Mouse (Mus musculus): ENCODE measurements around the gene Map1b. TPM values are rescaled to one million over a fixed set of nuclear protein-coding genes. Genes with fewer than 3 reads are reported as not detected.

Map1b gene
- polyA plus RNA-seq (2016; fragmentation: Nextera tagmentation; extraction: Ambion mirVana): 403 and 460 TPM in 2 replicates

GRCm38 (mm10) chr13:99516448-99516881, at the start of gene Map1b:
Map1b (minus strand) TSS chr13:99516540.
- DNase-seq (ENCODE audit: extremely low spot score, low spot score): peak; percentile 86
- Histone ChIP-seq H3K9me3 (no peaks in the 10 kb centered on the region), H3K4me1 (peaks cover 52% of the 10 kb centered on the region), H3K27me3 (ENCODE audit: poor library complexity, severe bottlenecking) (no peaks in the 10 kb centered on the region), H3K36me3 (replicated peaks) (no peaks in the 10 kb centered on the region), H3K4me3 (peak within 1 kb of the TSS; percentile 91), H3K27ac (peak within 1 kb of the TSS; percentile 94)
- under 1% methylated on average over 28 of the region's 32 CpGs for WGBS

GRCm38 (mm10) chr13:99564346-99564745, 48.0 kb upstream of the Map1b start:
- no peak overlapping the region for H3K4me3 ChIP-seq
- no peaks in the 10 kb centered on the region; the same call in 1 of the 2 replicates for H3K27me3 ChIP-seq (ENCODE audit: poor library complexity, severe bottlenecking)
- DNase-seq (ENCODE audit: extremely low spot score, low spot score): no peak
- no peaks in the 10 kb centered on the region for H3K36me3 ChIP-seq (replicated peaks)
- no peak overlapping the region for H3K27ac ChIP-seq
- WGBS: 37% methylated on average over 3 of the region's 3 CpGs
- no peaks in the 10 kb centered on the region for H3K9me3 ChIP-seq
- peaks cover 34% of the 10 kb centered on the region for H3K4me1 ChIP-seq

GRCm38 (mm10) chr13:99563021-99563420, 46.7 kb upstream of the Map1b start:
- H3K36me3 ChIP-seq (replicated peaks): no peaks in the 10 kb centered on the region
- H3K4me3 ChIP-seq: no peak overlapping the region
- no peak for DNase-seq (ENCODE audit: extremely low spot score, low spot score)
- peaks cover 40% of the 10 kb centered on the region for H3K4me1 ChIP-seq
- peak overlapping the region; percentile 9; the same call in 1 of the 2 replicates for H3K27ac ChIP-seq
- H3K27me3 ChIP-seq (ENCODE audit: poor library complexity, severe bottlenecking): no peaks in the 10 kb centered on the region; the same call in 1 of the 2 replicates
- H3K9me3 ChIP-seq: no peaks in the 10 kb centered on the region
- WGBS: 75% methylated on average over 3 of the region's 3 CpGs

GRCm38 (mm10) chr13:99561843-99562550, 45.7 kb upstream of the Map1b start:
- DNase-seq (ENCODE audit: extremely low spot score, low spot score): peak; percentile 65
- Histone ChIP-seq H3K4me3 (no peak overlapping the region), H3K27ac (peak overlapping the region; percentile 72), H3K36me3 (replicated peaks) (no peaks in the 10 kb centered on the region), H3K27me3 (ENCODE audit: poor library complexity, severe bottlenecking) (no peaks in the 10 kb centered on the region; the same call in 1 of the 2 replicates), H3K9me3 (no peaks in the 10 kb centered on the region), H3K4me1 (peaks cover 42% of the 10 kb centered on the region)
- WGBS: 33% methylated on average over 10 of the region's 10 CpGs

- H3K4me3 ChIP-seq: no peak overlapping the region
- DNase-seq (ENCODE audit: extremely low spot score, low spot score): no peak
- no peaks in the 10 kb centered on the region for H3K36me3 ChIP-seq (replicated peaks)
- H3K27ac ChIP-seq: peak overlapping the region; percentile 72
- 37% methylated on average over 12 of the region's 13 CpGs for WGBS
- H3K27me3 ChIP-seq (ENCODE audit: poor library complexity, severe bottlenecking): no peaks in the 10 kb centered on the region; the same call in 1 of the 2 replicates
- no peaks in the 10 kb centered on the region for H3K9me3 ChIP-seq
- H3K4me1 ChIP-seq: peaks cover 42% of the 10 kb centered on the region
Observed at GRCm38 (mm10) chr13:99560674-99561639, 44.6 kb upstream of the Map1b start.

GRCm38 (mm10) chr13:99558216-99558906, 42.0 kb upstream of the Map1b start:
- Histone ChIP-seq H3K27me3 (ENCODE audit: poor library complexity, severe bottlenecking) (no peaks in the 10 kb centered on the region; the same call in 1 of the 2 replicates), H3K4me3 (no peak overlapping the region), H3K36me3 (replicated peaks) (no peaks in the 10 kb centered on the region), H3K27ac (peak overlapping the region; percentile 4; the same call in 1 of the 2 replicates), H3K9me3 (no peaks in the 10 kb centered on the region), H3K4me1 (peaks cover 50% of the 10 kb centered on the region)
- no peak for DNase-seq (ENCODE audit: extremely low spot score, low spot score)
- 76% methylated on average over 12 of the region's 12 CpGs for WGBS

GRCm38 (mm10) chr13:99557813-99558212, 41.5 kb upstream of the Map1b start:
- 71% methylated on average over 15 of the region's 15 CpGs for WGBS
- no peak for DNase-seq (ENCODE audit: extremely low spot score, low spot score)
- no peak overlapping the region for H3K4me3 ChIP-seq
- H3K36me3 ChIP-seq (replicated peaks): no peaks in the 10 kb centered on the region
- no peaks in the 10 kb centered on the region; the same call in 1 of the 2 replicates for H3K27me3 ChIP-seq (ENCODE audit: poor library complexity, severe bottlenecking)
- peaks cover 47% of the 10 kb centered on the region for H3K4me1 ChIP-seq
- H3K9me3 ChIP-seq: no peaks in the 10 kb centered on the region
- no peak overlapping the region for H3K27ac ChIP-seq

GRCm38 (mm10) chr13:99557331-99557730, 41.0 kb upstream of the Map1b start:
- no peak overlapping the region for H3K4me3 ChIP-seq
- H3K27ac ChIP-seq: no peak overlapping the region
- no peaks in the 10 kb centered on the region for H3K36me3 ChIP-seq (replicated peaks)
- peaks cover 42% of the 10 kb centered on the region for H3K4me1 ChIP-seq
- 91% methylated on average over 5 of the region's 5 CpGs for WGBS
- no peaks in the 10 kb centered on the region; the same call in 1 of the 2 replicates for H3K27me3 ChIP-seq (ENCODE audit: poor library complexity, severe bottlenecking)
- DNase-seq (ENCODE audit: extremely low spot score, low spot score): no peak
- no peaks in the 10 kb centered on the region for H3K9me3 ChIP-seq

GRCm38 (mm10) chr13:99554960-99555359, 38.6 kb upstream of the Map1b start:
- Histone ChIP-seq H3K4me3 (no peak overlapping the region), H3K4me1 (peaks cover 32% of the 10 kb centered on the region), H3K27me3 (ENCODE audit: poor library complexity, severe bottlenecking) (no peaks in the 10 kb centered on the region; the same call in 1 of the 2 replicates), H3K9me3 (no peaks in the 10 kb centered on the region), H3K36me3 (replicated peaks) (no peaks in the 10 kb centered on the region), H3K27ac (no peak overlapping the region)
- WGBS: 87% methylated on average over 8 of the region's 8 CpGs
- no peak for DNase-seq (ENCODE audit: extremely low spot score, low spot score)

- Histone ChIP-seq H3K4me3 (no peak overlapping the region), H3K27me3 (ENCODE audit: poor library complexity, severe bottlenecking) (no peaks in the 10 kb centered on the region; the same call in 1 of the 2 replicates), H3K27ac (no peak overlapping the region), H3K4me1 (peaks cover 34% of the 10 kb centered on the region), H3K9me3 (no peaks in the 10 kb centered on the region), H3K36me3 (replicated peaks) (no peaks in the 10 kb centered on the region)
- 92% methylated on average over 6 of the region's 6 CpGs for WGBS
- no peak for DNase-seq (ENCODE audit: extremely low spot score, low spot score)
Observed at GRCm38 (mm10) chr13:99554466-99554865, 38.1 kb upstream of the Map1b start.

- Histone ChIP-seq H3K4me1 (peaks cover 32% of the 10 kb centered on the region), H3K9me3 (no peaks in the 10 kb centered on the region), H3K27me3 (ENCODE audit: poor library complexity, severe bottlenecking) (no peaks in the 10 kb centered on the region), H3K27ac (no peak overlapping the region), H3K36me3 (replicated peaks) (no peaks in the 10 kb centered on the region), H3K4me3 (no peak overlapping the region)
- no peak for DNase-seq (ENCODE audit: extremely low spot score, low spot score)
- WGBS: 93% methylated on average over 4 of the region's 4 CpGs
Observed at GRCm38 (mm10) chr13:99552381-99552780, 36.0 kb upstream of the Map1b start.

GRCm38 (mm10) chr13:99550679-99551369, 34.5 kb upstream of the Map1b start:
- no peak for DNase-seq (ENCODE audit: extremely low spot score, low spot score)
- Histone ChIP-seq H3K36me3 (replicated peaks) (no peaks in the 10 kb centered on the region), H3K4me3 (no peak overlapping the region), H3K27me3 (ENCODE audit: poor library complexity, severe bottlenecking) (no peaks in the 10 kb centered on the region), H3K9me3 (no peaks in the 10 kb centered on the region), H3K4me1 (peaks cover 32% of the 10 kb centered on the region), H3K27ac (no peak overlapping the region)
- 76% methylated on average over 12 of the region's 12 CpGs for WGBS

All from forebrain, embryonic 10.5 days (tissue).